Mouse (Mus musculus) kidney, postnatal 4 days (tissue): Measurements from ENCODE around the gene Ly6g6d.

Experiments
- DNase-seq, 2 experiments: peaks; one replicate each; pipeline ENCODE4 v3.0.0; 2021; ENCODE audit warnings: mixed read lengths in 2 of 2

Gene Ly6g6d

GRCm38 (mm10) chr17:35097164-35097655 is 19.3 kb upstream of the Ly6g6d start:
- peak; percentile 69 to 75 for DNase-seq

DNA sequence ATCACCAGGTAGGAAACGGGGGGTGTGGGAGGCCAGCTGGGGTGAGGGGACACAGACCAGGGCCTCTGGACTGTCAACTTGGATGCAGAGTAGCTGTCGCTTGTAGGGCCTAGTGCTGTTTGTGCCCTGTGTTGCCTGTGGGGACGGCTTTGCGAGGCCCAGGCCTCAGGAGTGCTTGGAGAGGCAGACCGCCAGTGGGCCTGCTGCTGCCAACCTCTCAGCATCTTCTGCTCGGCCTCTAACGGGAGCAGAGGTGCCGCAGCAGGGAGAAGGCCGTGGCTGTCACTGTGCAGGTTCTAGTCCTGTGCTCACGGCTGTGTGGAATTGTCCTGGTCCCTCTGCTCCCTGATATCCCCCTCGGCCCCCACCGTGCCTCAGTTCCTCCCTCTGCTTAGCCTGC is 18.7 kb upstream of the Ly6g6d start:
- no peak for DNase-seq

GRCm38 (mm10) chr17:35094475-35095365 is 16.9 kb upstream of the Ly6g6d start:
- no peak for DNase-seq

DNA sequence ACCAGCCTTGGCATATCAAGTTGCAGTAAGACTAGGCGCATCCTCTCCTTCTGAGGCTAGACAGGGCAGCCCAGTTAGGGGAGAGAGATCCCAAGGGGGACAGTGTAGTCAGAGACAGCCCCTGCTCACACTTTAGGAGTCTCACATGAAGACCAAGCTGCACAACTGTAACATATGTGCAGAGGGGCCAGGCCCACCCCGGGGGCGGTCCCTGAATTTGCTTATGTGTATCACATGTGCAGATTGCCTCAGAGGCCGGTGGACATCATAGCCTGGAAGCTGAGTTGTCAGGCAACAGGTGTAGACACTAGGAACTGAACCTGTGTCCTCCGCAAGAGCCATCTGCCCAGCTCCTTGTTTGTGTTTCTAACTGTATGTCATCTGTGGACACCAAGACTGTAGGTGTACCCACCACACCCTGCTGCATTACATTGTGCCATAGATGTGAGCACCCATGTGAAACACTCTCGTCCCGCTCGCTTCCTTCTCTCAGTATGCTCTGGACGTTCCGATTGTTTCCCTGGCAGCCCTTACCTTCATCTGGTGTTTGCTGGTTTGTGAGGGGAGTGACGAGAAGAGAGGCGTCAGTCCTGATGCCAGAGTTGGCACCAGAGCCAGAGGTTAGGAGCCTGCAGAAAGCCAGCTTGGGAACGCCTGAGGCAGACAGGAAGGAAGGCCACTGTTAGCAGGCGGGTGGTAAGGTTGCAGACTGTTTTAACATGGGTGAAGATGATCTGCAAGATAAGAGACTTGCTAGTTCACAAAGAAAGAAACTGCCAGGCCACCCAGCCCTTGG is 14.7 kb upstream of the Ly6g6d start:
- no peak for DNase-seq

DNA sequence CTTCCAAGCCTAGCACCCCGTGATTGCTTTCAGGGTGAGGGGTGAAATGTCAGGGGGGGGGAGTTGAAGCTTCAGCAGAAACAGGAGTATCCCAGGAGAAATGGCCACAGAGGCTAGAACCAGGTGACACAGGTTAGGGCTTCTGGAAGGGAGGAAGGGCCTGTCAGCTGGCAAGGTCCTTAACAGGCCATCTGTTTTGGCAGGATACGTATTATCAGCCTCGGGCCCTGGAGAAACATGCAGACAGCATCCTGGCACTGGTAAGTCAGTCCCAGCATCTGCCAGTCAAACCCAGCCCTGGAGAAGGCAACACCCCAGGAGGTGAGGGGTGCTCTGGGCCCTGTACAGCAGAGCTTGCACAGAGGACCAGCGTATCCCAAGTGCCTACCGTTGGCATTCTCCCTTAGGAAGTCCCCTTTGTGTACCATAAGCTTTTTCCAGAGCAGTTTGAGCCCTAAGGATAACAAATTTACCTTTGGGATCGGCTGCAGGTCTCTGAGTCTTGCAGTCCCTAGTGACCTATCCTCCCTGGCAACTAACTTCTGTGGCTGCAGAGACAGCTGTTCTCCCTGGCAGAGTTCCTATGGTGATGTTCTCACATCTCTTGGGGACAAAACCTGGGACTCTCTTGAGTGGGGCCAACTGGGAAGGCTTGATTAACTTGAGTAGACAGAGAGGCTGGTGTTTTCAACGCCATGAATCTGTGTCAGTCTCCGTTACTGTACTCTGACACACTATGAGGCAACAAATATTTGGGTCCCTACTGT is 12.5 kb upstream of the Ly6g6d start:
- DNase-seq, result no peak

DNA sequence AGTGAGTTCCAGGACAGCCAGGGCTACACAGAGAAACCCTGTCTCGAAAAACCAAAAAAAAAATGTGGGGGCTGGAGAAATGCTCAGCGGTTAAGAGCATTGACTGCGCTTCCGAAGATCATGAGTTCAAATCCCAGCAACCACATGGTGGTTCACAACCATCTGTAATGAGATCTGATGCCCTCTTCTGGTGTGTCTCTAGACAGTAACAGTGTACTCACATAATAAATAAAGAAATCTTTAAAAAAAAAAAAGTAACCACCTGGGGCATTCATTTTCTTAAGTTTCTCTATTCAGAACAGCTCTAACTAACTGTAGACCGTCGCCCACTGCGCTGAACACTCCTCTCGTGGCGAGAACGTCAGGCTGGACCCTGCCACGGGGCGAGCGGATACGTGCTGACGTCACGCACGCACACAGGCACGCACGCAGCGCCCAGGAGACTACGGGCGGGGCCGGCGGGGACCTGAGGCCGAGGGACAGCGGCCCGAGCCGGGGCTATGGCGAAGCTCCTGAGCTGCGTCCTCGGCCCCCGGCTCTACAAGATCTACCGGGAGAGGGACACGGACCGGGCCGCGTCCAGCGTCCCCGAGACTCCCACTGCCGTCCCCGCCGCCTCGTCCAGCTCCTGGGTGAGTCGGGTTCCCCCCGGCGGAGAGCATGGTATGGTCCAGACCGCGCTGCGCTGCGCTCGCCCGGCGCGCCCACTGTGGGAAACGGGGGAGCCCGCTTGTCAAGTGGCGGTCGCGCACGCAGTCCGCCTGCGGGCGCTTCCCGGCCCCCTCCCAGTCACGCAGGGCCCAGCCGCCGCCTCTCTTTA is 11.2 kb upstream of the Ly6g6d start, which contains the start of gene Abhd16a:
Gene Abhd16a, plus strand, starts transcription at position 439 of the 820 bp plus-strand sequence.
- DNase-seq, result peak; percentile 96 to 98

DNA sequence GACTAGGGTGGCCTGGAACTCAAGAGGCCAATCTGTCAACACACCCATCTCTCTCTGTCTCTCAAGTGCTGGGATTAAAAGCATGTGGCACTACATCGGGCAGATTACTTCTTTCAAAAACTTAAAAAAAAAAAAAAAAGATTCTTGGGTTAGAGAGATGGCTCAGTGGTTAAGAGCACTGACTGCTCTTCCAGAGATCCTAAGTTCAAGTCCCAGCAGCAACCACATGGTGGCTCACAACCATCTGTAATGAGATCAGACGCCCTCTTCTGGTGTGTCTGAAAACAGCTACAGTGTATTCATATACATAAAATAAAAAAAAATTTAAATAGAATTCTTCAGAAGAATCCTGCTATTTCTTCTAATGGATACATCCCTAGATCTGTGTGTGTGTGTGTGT is 10.3 kb upstream of the Ly6g6d start:
- DNase-seq, result no peak

- DNase-seq, result no peak
Measured at GRCm38 (mm10) chr17:35085208-35085865, 7.5 kb upstream of the Ly6g6d start, which contains the start of gene Ly6g6f. Ly6g6f (minus strand) TSS chr17:35085610.

DNA sequence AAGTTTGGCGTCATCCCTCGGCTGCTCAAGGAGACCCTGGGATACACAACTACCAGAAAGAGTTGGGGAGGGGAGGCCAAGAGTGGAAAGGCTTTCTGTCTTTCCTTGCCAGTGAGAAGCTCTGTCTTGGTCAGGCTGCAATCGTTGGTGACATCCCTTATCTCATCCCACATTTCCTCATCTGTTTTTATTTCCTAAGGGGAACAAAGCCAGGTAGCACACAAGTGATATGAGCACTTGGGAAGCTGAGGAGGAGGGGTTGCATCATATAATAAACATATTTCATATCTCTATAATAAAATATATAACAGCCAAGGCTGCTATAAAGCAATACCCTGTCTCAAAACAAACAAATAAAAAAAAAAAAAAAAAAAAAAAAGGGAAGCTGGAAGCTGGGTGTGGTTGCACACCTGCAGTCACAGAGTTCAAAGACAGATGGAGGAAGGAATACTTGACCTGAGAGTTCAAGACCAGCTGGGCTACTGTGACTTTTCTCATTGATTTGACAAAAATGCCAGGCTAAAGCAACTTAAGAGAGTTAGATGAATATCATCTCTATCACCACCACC is 6.1 kb upstream of the Ly6g6d start:
- DNase-seq, result no peak

GRCm38 (mm10) chr17:35082841-35083576 is 5.1 kb upstream of the Ly6g6d start:
- DNase-seq, result no peak

- DNase-seq, result no peak
Measured at GRCm38 (mm10) chr17:35080710-35081109, 2.8 kb upstream of the Ly6g6d start.

- no peak for DNase-seq
Measured at GRCm38 (mm10) chr17:35080248-35080647, 2.4 kb upstream of the Ly6g6d start.

DNA sequence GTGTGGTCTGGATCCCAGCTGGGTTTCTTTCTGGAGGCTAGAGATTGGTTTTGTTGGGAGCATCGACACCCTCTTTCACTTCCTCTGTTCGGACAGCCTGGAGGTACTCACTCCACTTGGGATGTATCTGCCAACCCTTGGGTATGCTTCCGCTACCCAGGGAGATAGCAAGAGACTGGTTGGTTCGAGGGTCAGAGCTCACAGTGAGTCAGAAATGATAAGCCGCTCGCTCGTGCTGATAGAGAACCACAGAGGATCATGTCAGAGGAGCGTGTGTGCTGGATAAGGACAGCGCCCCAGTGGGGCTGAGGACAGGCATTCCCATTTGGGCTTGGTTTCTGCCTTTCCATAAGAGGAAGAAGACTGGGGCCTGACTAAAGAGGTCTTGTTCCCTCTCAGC is 1.9 kb upstream of the Ly6g6d start:
- DNase-seq, result no peak

DNA sequence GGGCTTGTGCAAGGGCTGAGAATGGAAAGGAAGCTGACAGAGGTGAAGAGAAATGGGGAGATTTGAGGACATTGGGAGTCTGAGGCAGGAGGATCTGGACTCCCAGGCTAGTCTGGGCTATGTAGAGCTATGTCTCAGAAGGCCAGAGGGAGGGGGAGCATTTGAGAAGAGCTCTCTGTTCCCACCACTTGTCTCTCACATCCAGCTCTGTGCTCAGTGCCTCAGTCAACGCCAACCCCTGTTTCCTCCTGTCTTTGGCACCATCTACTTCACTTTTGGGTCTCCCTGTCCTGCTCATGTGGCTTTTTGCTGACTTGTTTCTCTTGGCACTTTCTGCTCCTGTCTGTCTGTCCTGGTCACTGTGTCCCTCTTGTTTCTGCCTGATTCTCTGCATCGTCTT is 580 bp downstream of the Ly6g6d start:
- peak in 1 of 2 experiments; percentile 39 for DNase-seq

GRCm38 (mm10) chr17:35076507-35077176 is 1.2 kb downstream of the Ly6g6d start, which contains the start of gene Ly6g6e:
Ly6g6e (plus strand) TSS chr17:35076902.
- DNase-seq, result no peak

GRCm38 (mm10) chr17:35074097-35074496 is 3.8 kb downstream of the Ly6g6d start:
- DNase-seq, result no peak

DNA sequence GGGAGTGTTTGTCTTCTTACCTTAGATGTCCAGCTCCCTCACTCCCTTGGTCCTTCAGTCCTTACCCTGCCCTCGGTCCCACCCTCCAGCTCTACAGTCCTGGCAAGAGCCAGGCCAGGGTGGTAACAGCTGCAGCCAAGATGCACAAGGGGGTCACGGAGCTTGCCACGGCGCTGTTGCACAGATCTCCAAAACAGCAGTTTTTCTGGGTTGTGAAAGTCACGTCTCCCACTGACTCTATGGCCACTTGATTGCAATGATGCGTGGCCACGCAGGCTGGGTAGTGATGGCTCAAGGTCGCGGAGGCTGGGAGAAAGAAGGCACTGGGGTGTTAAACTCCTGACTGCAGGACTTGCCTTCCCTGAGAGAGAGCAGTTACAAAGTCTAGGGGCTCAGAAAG is 6.4 kb downstream of the Ly6g6d start:
- DNase-seq, result no peak

GRCm38 (mm10) chr17:35070556-35071229 is 7.2 kb downstream of the Ly6g6d start:
- no peak for DNase-seq
